Mouse (Mus musculus) gastrocnemius, postnatal 14 days (tissue): ENCODE data around the gene Prpf6. TPM values are rescaled to one million over a fixed set of nuclear protein-coding genes. Genes with fewer than 3 reads are reported as not detected.

Experiments used
- DNase-seq: peaks from one replicate; pipeline ENCODE4 v3.0.0; 2021; ENCODE audit warnings: mixed read lengths
- intact Hi-C: fragments of 180-260 bp; cut with DNase I; formaldehyde crosslinking; loops from one replicate; pipeline ENCODE4 v1.15.1; 2025; ENCODE audit warnings: low total_unique reads
- total RNA-seq, 2 experiments: library from RNA; stranded (reverse); gene quantifications; 2 replicates each; pipeline ENCODE4 v1.2.3; 2021

The Prpf6 gene
- total RNA-seq, 2 experiments from 2014 or later: 28.0 to 30.1 TPM

DNA sequence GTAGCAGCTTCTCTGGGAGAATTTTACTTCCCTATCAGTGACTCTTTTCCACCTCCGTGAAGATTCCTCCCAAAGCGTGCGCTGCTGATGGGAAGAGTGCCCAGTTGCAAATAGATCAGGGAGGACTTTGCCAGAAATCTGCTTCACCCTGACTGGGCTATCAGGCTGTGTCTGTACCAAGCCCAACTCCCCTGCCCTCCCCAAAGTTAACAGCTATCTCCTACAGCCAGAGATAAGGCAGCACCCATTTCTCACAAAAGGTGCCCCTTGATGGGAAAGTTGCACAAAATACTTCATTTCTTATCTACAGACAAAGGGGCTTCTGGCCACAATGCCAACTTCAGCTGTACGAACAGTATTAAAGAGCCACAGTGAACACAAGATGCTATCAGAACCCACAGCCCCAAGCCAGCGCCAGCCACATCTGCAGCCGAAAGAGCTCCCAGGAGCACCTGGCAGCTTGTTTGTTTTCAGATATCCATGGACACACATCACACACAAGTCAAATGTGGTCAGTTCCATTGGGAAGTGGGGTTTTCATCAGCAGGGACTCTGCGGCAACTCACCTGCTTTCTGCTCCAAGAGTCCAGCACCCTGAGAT, 13.6 kb upstream of the Prpf6 start:
- intact Hi-C loops: no loop called here
- DNase-seq: no peak

DNA sequence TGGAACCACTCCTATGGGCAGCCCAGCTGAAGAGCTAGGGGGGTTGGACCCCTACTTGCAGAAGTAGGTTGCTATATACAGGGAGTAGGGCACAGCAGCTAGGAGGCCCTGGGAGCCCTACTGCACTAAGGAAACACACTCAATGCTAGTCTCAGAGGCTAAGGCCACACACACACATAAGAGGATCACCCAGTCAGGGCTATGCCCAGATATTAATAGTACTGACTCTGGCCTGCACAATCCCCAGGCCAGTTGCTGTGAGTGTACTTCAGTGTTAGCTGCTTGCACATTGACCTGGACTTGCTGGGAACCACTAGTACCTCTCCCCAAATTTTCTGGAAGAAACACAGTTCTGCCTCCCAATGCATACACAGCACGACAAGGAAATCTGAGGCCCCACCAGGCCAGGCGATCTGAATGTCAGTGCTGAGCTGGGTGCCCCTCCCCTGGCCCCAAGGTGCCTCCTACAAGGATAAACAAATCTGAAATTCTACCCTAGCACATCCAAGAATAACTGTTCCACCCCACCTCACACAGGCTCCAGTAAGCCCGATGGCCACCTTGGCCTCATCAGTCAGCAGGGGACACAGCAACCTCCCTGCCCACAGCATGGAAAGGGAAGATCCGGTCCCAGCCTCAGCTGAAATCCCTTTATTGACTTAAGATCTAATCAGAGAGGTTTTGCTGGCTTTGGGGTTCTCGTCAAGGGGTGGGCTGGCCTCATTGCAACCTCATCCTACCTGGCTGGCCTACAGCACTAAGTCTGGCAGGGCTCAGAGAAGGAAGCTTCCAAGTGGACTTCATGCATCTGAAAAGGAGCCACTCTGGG, 12.7 kb upstream of the Prpf6 start:
- DNase-seq: no peak
- intact Hi-C loops: no loop called here

DNA sequence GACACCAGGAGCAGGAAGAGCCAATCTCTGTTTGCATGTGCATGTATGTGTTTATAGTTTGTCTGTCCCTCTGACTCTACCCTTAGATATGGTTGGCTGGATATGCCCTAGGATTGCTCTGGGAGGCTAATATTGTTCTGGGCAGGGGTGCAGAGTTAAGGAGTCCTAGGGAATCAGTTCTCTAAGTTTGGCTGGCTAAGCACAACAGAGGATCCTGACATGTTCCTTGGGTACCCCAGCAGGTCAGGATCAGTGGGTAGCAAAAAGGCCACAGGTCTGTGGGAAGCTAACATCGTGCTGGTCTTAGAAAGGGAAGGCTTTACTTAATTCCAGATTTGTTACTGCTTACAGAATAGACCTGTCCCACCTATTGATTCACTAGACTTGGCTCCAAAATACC, 12.0 kb upstream of the Prpf6 start:
- DNase-seq: no peak
- intact Hi-C loops: no loop called here

DNA sequence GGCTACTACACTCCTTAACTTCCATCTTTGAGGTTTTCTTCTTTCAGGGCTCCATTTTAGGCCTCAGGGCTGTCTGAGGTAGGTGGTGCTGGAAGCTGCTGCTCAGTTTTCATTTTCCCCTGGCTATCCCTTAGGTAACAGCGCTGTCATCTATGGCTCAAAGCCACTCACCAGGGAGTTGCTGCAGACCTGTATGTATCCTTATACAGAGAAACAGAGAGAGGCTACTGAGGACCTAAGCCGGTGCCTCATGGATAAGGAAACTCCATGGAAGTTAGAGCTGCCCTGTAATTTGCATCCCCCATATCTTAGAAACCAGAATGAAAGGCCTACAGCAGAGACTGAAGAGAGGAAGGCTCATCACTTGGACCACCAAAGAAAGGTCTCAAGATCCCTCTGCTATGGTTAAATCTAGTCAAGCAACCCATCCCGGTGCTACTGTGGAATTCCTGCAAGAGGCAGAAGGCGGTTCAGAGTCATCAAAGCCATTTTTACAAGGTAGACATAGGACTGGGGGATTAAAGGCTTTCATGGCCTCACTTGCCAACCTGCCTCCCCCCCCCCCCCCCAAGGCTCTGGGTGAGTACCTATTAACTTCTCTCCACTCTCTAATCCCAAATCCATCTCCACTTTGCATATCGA, 11.4 kb upstream of the Prpf6 start:
- intact Hi-C loops: no loop called here
- no peak for DNase-seq

DNA sequence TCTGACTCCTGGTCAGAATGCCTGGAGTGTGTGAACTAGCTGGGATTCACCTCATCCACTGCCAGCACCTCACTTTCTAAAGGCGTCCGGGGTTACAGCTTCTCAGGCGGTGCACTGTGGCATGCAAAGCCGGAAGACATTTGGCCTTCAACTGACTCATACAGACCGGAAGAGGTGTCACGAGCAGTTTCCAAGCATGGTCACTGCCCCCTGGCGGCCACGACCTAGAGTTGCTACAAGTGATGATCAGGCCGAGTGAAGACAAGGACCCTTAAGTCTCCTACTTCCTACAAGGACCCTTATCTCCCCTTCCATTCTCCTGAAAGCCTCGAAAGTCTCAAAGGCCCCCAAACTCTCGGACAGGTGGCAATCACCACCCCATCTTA, 10.7 kb upstream of the Prpf6 start:
- intact Hi-C loops: no loop called here
- DNase-seq: peak; percentile 83

DNA sequence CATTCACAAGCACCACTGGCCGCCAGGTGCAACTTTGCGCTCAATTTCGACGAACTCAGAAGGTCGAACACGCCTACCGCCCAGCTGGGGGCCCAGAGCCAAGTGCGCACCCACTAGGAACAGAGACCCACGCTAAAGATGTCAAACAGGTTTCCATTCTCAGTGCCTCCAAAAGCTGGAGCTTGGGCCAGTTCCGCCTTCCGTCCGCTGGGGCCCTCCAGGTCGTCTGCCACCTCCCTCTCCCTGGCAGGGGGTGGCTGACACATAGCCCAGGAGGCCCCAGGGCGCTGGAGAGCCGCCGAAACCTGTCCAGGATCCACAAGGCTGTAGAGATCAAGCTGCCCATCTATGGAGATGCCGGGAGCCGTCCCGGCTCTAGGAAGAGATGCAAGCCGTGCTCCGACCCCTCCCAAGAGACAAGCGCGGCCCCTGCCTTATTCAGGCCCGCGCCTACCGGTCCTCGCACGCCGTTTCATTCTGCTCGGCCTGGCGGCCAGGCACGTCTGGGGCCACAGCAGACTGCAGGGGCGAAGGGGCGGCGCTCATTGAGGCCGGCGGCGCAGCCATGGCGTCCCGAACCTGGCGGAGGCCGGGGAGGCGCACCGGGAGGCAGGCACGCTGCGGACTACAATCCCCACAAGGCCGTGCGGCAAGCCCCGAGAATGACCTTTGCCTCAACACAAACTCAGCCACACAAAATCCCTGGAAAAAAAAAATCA, 10.1 kb upstream of the Prpf6 start:
- peak; percentile 87 for DNase-seq
- intact Hi-C loops: no loop called here

DNA sequence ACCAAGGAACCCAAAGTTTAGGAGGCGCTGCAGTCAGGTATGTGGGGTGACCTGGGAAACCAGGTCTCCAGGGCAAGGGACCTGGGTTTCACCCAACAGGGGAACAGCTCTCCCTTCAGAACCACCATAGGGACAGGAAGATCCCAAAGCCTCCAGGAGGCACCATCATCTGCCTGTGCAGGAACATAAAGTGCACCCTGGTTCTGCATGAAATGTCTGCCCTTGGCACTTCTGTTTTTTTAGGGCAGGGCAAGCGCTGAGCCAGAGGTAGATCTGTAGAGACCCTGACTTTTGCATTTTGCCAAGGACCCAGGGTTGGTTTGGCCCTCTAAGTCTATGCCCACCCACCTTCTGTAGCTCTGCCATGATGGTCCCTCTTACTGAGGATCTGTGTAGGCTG, 9.3 kb upstream of the Prpf6 start:
- no peak for DNase-seq

DNA sequence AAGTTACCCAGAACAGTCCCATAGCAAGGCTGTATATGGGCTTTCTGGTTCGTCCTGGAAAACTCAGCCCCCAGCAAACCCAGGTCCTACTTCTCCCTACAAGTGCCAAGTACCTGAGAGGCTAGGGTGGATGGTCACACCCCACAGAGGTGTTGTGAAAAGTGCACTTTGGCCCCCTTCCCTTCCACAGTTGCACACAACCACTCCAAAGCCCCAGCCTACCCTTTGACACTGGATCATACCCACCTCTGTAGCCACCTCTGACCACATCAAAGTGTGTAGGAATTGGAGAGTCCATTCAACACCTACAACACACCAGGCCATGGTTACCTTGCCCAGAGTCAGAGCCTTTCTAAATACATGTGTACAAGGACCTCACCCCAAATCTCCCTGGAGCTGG, 8.7 kb upstream of the Prpf6 start:
- no peak for DNase-seq
- intact Hi-C loops: no loop called here

More for the DNA sequence above, 9.3 kb upstream of the Prpf6 start:
- intact Hi-C loops: no loop called here

DNA sequence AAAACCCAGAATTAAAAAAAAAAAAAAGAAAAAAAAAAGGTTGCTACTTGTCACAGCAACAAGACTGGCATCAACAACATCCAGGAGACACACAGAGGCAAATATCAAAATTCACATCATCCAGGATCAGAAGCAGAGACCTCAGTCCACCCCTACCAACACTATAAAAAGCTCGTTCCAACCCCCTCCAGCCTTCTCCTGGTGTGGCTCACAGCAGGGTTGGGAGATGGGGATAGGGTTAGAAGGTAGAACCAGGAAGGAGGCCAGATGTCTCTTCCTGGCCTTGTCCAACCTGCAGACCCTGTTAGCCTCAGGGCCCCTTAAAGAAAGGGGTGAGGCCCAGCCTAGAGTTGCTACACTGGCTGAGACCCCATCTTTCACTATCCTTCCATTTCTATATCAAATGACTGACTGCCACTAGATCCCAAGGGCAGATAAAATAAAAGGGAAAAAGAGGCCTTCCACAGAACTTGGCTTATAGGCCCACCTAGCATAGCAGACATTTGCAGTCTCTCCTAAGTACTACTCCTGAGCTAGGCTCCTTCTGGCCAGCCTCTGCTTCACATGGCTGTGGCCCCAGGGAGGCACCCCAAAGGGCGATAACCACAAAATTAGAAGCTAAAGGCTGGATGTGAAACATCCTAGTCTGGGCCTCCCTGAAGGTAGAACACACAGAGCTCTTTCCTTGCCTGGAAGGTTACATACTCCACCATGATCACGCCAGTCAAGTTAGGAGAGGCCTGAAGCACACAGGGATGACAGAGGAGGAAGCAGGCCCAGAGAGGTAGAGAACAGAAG, 8.0 kb upstream of the Prpf6 start:
- intact Hi-C loops: no loop called here
- DNase-seq: no peak

DNA sequence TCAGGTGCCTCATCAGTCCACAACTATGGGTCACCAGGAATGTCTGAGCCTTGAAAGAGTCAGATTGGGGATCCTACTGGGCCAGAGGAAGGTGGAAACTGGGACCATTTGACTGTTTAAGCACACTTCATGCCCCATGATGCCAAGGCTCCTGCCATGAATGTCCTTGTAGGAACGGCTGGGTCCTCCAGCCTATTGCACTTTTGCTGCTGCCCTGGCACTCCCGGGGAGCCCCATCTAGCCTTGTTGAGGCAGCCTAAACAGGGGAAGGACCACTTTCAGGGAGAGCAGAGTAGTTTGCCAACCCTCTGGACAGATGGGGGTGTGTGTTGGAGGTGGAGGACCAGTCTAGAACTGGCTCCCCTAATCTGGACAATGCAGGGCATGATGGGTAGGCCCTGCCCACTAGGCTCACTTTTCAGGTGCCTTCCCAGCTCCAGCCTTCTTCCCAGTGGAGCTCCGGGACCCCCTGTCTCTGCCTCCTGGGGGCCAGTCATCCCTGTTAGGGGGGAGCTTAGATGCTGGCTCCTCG, 7.2 kb upstream of the Prpf6 start, which contains the start of gene Uckl1:
Gene Uckl1 (minus strand): TSS at position 482 of the 532 bp plus-strand sequence.
- DNase-seq: no peak
- intact Hi-C loops: no loop called here

DNA sequence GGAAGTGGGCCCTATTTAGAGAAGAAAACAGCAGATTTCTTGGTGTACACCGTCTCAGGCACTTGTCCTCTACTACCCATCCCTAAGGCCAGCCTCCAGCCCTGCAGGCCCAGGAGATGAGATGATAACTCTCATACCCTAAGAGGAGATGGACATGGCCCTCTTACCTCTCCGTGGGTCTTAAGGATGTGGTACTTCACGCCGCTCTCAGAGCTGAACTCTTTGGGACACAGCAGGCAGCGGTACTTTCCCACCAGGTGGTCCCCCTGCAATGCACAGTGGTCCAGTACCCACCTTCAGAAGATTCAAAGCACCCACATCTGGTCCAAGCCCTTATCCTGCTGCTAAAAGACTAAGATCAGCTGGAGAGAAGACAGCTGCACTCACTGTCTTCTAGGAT, 6.2 kb upstream of the Prpf6 start:
- intact Hi-C loops: no loop called here

DNA sequence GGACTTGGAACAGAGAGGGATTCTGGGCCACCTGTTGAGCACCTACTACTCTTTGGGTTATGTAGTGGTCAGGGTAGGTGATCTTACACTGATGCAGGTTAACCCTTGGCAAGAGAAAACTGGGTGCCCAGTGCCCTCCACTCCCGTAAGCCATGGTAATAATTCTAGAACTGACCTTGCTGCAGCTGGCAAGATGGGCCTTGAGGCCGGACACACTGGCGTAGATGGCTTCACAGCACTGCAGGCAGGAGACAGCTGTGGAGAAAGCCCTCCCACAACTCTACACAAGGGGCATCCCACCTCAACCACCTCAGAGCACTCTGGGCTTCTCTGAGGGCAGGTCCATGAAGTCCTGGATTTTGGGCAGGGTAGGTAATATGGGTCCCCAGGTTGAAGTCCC, 5.5 kb upstream of the Prpf6 start:
- no peak for DNase-seq

More for the DNA sequence above, 6.2 kb upstream of the Prpf6 start:
- no peak for DNase-seq

DNA sequence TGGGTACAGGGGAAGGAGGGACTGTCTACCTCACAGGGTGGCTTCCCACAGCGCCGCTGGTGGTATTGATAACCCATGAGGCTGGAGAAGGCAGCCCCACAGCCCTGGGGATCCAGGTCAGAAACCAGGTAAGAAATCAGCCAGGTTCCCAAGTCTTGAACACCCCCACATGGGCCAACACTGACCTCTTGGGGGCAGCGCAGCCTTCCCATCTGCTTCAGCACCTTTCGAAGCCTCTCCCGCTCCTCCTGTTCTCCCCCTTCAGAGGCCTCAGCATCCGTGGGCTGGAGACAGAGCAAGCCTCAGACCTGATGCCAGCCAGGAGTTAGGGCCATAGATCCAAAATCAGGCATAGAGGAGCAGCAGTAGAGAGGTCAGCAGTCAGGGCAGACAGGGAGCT, 3.9 kb upstream of the Prpf6 start:
- intact Hi-C loops: no loop called here
- no peak for DNase-seq

More for the DNA sequence above, 5.5 kb upstream of the Prpf6 start:
- intact Hi-C loops: no loop called here

DNA sequence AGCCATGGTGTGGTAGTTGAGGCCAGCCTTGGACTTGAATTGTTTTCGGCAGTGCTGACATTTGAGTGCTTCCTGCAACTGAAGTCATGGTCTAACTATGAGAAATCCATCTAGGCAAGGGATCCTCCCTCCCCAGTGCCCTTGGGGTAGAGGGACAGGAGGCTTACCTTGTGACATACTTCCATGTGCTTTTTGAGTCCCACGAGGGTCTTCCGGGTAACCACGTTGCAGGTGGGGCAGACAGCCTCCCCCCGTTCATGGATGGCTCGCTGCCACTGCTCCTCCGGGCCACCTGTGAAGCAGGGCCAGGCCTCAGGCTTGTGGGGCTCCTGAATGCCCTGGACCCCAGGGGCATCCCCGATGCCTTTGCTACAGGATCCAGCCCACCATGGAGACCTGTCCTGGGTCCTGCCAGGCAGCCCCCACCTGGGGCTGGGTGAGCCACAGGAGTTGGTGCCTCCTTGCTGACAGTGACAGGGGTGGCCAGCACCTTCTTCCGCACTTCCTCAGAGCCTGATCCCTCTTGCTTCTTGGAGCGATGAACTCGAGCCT, 3.4 kb upstream of the Prpf6 start:
- DNase-seq: no peak
- intact Hi-C loops: no loop called here

DNA sequence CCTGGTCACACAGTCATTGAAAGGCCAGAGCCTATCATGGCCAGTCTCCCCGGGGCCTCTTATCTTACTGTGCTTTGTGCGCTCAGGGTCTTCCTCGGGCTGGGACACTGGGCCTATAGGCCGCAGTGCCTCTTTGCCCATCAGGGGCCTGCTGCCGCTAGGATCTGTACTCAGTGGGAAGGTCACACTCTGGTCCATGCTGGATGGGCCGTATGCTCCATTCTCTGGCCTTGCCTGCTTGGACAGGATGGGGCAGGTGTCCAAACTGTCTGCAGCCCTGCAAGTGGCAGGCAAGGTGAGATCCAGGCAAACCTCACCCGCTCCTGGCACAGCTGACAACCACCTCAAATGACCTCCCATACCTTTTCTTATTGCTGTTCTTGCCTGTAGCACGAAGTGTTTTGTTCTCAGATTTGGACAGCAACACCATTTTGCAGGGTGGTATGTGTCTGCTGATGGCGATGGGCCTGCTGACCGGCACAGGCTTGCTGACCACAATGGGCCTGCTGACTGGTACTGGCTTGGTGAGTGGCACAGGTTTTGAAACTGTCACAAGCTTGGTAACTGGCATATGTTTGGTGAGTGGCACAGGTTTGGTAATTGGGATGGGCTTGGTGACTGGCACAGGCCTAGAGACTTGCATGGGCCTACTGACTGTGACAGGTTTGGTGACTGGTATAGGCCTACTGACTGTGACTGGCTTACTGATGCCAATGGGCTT, 2.5 kb upstream of the Prpf6 start:
- intact Hi-C loops: no loop called here
- DNase-seq: no peak

DNA sequence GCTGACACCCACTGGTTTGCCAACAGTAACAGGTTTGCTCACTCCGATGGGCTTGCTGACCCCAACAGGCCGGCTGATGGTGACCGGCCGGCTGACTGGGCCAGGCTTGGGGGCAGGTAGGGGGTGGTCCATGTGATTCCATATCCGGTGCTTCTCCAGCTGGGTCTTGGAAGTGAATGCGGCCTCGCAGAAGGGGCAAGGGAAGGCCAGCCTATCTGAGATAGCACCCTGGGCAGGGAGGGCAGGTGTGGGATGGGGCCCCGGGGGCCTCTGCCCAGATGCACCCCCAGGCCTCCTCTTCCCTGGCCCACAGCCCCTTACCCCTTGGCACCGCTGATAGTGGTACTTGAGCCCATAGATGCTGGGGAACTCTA, 1.9 kb upstream of the Prpf6 start:
- intact Hi-C loops: no loop called here
- no peak for DNase-seq

DNA sequence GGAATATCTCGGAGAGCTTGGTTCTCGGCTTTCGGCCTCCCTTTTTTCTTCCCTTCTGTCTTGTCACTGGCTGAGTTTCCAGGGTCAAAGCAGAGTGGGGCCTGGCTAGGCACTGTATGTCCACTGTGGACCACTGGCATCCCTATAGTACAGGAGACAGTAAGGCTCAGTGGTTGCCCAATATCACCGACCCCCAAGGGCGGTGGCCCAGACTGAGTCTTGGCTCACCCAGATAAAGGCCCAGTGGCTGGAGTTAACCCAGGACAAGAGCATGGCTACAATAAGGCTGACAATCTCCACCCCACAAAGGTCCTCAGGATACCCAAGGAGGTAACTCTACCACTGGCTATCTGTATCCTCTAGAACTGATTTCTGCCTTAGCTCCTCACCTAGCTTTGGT, 1.2 kb upstream of the Prpf6 start:
- DNase-seq: no peak
- intact Hi-C loops: no loop called here
